Mouse (Mus musculus) liver, embryonic 14.5 days (tissue): ENCODE measurements around the gene Olfr24. TPM values are rescaled to one million over a fixed set of nuclear protein-coding genes. Genes with fewer than 3 reads are reported as not detected.

ENCODE experiments used
- ATAC-seq: fragments of 200-750 bp; cut with Nextera tagmentation; 2 replicates; pipeline ENCODE4 v1.8.0; 2017; ENCODE audit warnings: moderate number of reproducible peaks, mild to moderate bottlenecking, moderate library complexity; ENCODE audit not compliant: insufficient read depth
- DNase-seq, 3 experiments: peaks; one replicate each; pipeline ENCODE4 v3.0.0-alpha.2; 2012 to 2013; ENCODE audit warnings: low read depth in 3 of 3, low spot score in 3 of 3
- H3K27ac ChIP-seq: fragments of 300-500 bp; sonication (generic); 2 replicates; pipeline ENCODE4 v1.5.1; 2014; ENCODE audit warnings: moderate library complexity, mild to moderate bottlenecking, control low read depth, inconsistent platforms
- H3K27me3 ChIP-seq: fragments of 300-500 bp; sonication (generic); 2 replicates; pipeline ENCODE4 v1.6.1; 2014; ENCODE audit warnings: mild to moderate bottlenecking, low read length, moderate library complexity; ENCODE audit not compliant: control insufficient read depth, insufficient read depth
- H3K36me3 ChIP-seq: fragments of 300-500 bp; sonication (generic); replicated peaks from 2 replicates; pipeline ENCODE4 v1.6.1; 2014; ENCODE audit warnings: low read depth; ENCODE audit not compliant: control insufficient read depth, insufficient read depth
- H3K4me1 ChIP-seq, 2 experiments: fragments of 200-500 bp in 1 of 2; fragments of 300-500 bp in 1 of 2; sonication (generic) in 1 of 2; replicated peaks; 2 replicates each; pipeline ENCODE4 v1.6.1; 2012 to 2014; ENCODE audit warnings: antibody characterized with exemption in 1 of 2, inconsistent platforms in 1 of 2, low read length in 1 of 2; ENCODE audit not compliant: control insufficient read depth in 2 of 2, insufficient read depth in 2 of 2
- H3K4me2 ChIP-seq: fragments of 300-500 bp; sonication (generic); 2 replicates; pipeline ENCODE4 v1.6.1; 2014; ENCODE audit warnings: low read depth, mild to moderate bottlenecking, control low read depth, moderate library complexity
- H3K4me3 ChIP-seq, 2 experiments: fragments of 200-500 bp in 1 of 2; fragments of 300-500 bp in 1 of 2; sonication (generic) in 1 of 2; 2 replicates each; pipeline ENCODE4 v1.5.1; 2012 to 2014; ENCODE audit warnings: low read depth in 2 of 2, low read length in 2 of 2, mild to moderate bottlenecking in 2 of 2, control low read depth in 1 of 2, inconsistent platforms in 1 of 2, moderate library complexity in 1 of 2; ENCODE audit not compliant: insufficient read depth in 1 of 2
- H3K9ac ChIP-seq: fragments of 300-500 bp; sonication (generic); replicated peaks from 2 replicates; pipeline ENCODE4 v1.6.1; 2014; ENCODE audit warnings: mild to moderate bottlenecking, control low read depth, moderate library complexity
- H3K9me3 ChIP-seq: fragments of 300-500 bp; sonication (generic); 2 replicates; pipeline ENCODE4 v1.6.1; 2016; ENCODE audit warnings: low read length, mixed read lengths; ENCODE audit not compliant: control insufficient read depth
- CTCF ChIP-seq: IDR thresholded peaks from 2 replicates; pipeline ENCODE4 v1.5.1; 2016; ENCODE audit warnings: antibody characterized with exemption, low read depth, control low read depth
- EP300 ChIP-seq: IDR thresholded peaks from 2 replicates; pipeline ENCODE4 v1.6.1; 2016; ENCODE audit warnings: antibody characterized with exemption, low read depth
- polyA plus RNA-seq, 2 experiments: library from polyadenylated mRNA; depleted of rRNA in 1 of 2; stranded (reverse) in 1 of 2; unstranded in 1 of 2; fragments of >200 nt; fragmentation: Nextera tagmentation in 1 of 2; extraction: Ambion mirVana in 1 of 2; gene quantifications; 2 replicates each; pipeline versions ENCODE4 v1.2.1 to v1.2.3; 2012 to 2014

Olfr24 gene
- polyA plus RNA-seq, 2 experiments, result not detected

- Histone ChIP-seq H3K27ac (no peak overlapping the region), H3K4me2 (no peak overlapping the region), H3K27me3 (no peaks in the 10 kb centered on the region), H3K9me3 (no peaks in the 10 kb centered on the region), H3K36me3 (no peaks in the 10 kb centered on the region), H3K4me3 (no peak overlapping the region), H3K9ac (no peak overlapping the region), H3K4me1 (no peaks in the 10 kb centered on the region)
- TF ChIP-seq CTCF (no peak), EP300 (no peak)
- ATAC-seq (no peak), DNase-seq (no peak)
Measured at GRCm38 (mm10) chr9:18705628-18706027, 58.2 kb downstream of the Olfr24 start.

Other genes with a start within 250 kb of the Olfr24 start
- 0.36 and 0.39 TPM in 2 replicates for gene Muc16, start 89.5 kb downstream of the Olfr24 start, polyA plus RNA-seq (2012; rRNA removed)
- gene Muc16, start 89.5 kb downstream of the Olfr24 start, polyA plus RNA-seq (2014; fragmentation: Nextera tagmentation; extraction: Ambion mirVana), result 0.30 and 0.33 TPM in 2 replicates
- not detected in 2 replicates for gene Olfr828, start 55.5 kb upstream of the Olfr24 start, polyA plus RNA-seq (2012; rRNA removed)
- not detected in 2 replicates for gene Olfr828, start 55.5 kb upstream of the Olfr24 start, polyA plus RNA-seq (2014; fragmentation: Nextera tagmentation; extraction: Ambion mirVana)
- gene Olfr829, start 90.9 kb upstream of the Olfr24 start, polyA plus RNA-seq (2012; rRNA removed), result not detected in 2 replicates
- gene Olfr829, start 90.9 kb upstream of the Olfr24 start, polyA plus RNA-seq (2014; fragmentation: Nextera tagmentation; extraction: Ambion mirVana), result not detected in 2 replicates
- not detected in 2 replicates for gene Olfr830, start 110.7 kb upstream of the Olfr24 start, polyA plus RNA-seq (2012; rRNA removed)
- gene Olfr830, start 110.7 kb upstream of the Olfr24 start, polyA plus RNA-seq (2014; fragmentation: Nextera tagmentation; extraction: Ambion mirVana), result not detected in 2 replicates
- gene Olfr832, start 173.1 kb upstream of the Olfr24 start, polyA plus RNA-seq (2012; rRNA removed), result not detected in 2 replicates
- not detected in 2 replicates for gene Olfr832, start 173.1 kb upstream of the Olfr24 start, polyA plus RNA-seq (2014; fragmentation: Nextera tagmentation; extraction: Ambion mirVana)
- not detected in 2 replicates for gene Olfr834, start 224.0 kb upstream of the Olfr24 start, polyA plus RNA-seq (2012; rRNA removed)
- not detected in 2 replicates for gene Olfr834, start 224.0 kb upstream of the Olfr24 start, polyA plus RNA-seq (2014; fragmentation: Nextera tagmentation; extraction: Ambion mirVana)